Mouse (Mus musculus) spleen, postnatal 10 days (tissue): ENCODE measurements at regions not wholly inside any gene's neighbourhood (a gene's known extent, or its start where the extent isn't known, plus 50 kb on each side); places are given as distances from the start of the nearest gene placed in this dataset.

Experiments
- DNase-seq, 2 experiments: peaks; one replicate each; pipeline ENCODE4 v3.0.0; 2021 to 2022; ENCODE audit warnings: low spot score in 2 of 2

DNA sequence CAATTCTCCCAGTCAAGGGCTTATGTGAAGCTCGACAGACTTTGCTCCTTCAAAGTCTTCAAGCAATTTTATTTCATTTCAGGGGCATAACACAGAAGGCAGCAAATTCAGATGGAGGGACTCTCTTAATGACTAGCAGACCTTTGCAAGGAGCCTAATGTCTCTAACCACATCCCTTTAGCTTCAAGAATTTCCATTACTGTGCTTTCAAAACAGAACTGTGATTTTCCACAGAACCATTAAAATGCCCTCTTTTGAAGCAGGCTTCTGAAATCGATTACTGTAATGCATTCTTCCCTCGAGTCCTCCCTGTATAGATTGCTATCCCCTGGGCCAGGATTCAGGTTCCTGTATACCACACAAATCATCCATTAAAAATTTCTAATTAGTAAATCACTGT is 80.9 kb upstream of the Tac1 start:
- DNase-seq, result no peak

DNA sequence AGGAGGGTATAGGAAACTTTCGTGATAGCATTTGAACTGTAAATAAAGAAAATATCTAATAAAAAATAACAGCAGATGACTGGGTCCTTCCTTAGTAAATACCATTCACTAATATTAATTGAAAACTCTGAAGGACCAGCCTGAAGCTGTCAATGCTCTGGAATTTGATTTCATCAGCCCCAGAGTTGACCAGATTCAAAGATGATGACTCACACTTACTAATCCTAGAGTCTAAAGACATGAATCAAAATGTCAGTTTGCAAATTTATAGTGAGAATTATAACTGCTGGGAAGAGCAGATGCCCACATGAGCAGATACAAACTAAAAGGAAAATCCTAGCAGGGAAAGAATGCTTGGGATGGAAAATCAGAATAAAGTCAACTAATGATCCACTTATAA is 77.8 kb upstream of the Tac1 start:
- DNase-seq, result no peak

DNA sequence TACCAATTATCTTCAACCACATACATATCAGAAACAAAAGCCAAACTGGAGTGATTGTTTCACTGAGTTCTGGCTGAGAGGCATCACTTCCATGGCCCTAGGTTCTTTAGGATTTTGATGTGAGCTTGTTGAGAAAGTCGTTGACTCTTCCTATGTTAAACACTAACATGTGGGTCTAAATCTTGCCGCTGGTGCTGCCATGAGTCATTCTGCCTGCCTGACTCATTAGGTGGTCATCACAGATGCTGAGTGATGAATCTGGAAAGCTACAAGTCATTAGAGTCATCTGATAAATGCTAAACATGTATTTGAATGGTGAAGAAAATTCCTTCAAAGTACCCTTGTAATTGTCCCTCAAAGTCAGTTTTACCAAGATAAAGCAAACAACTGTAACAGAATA is 60.4 kb upstream of the Tac1 start:
- no peak for DNase-seq

DNA sequence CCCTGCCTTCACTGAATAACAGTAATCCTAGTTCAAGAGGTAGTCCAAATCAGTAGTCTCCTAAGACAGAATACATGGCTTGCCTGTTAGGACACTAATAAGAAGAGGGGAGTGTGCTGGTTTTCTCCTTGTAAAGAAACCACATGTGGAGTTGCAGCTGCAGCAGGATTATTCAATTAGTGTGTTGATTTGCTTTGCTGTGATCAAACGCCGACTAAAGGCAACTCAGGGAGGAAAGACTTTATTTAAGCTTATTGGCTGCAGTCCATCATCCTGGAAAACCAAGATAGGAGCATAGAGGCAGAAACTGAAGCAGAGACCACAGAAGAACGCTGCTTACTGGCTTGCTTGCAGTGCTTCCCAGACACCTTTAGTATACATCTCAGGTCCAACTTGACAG is 57.9 kb upstream of the Tac1 start:
- no peak for DNase-seq
